Mouse (Mus musculus) neural tube, embryonic 14.5 days (tissue): Measurements from ENCODE around the gene Cinp. TPM values are rescaled to one million over a fixed set of nuclear protein-coding genes. Genes with fewer than 3 reads are reported as not detected.
A peak's percentile ranks its signal among the peaks of the same experiment; 100 is the strongest.

ENCODE experiments used
- ATAC-seq: fragments of 200-750 bp; cut with Nextera tagmentation; 2 replicates; pipeline ENCODE4 v1.8.0; 2017; ENCODE audit warnings: low read depth, mild to moderate bottlenecking, moderate TSS enrichment, moderate library complexity
- H3K27ac ChIP-seq: fragments of 300-500 bp; sonication (generic); 2 replicates; pipeline ENCODE4 v1.5.1; 2014; ENCODE audit warnings: low read depth, mild to moderate bottlenecking, control low read depth, low read length, moderate library complexity, mixed read lengths
- H3K27me3 ChIP-seq: fragments of 300-500 bp; sonication (generic); 2 replicates; pipeline ENCODE4 v1.6.1; 2014; ENCODE audit warnings: low read length; ENCODE audit not compliant: control insufficient read depth, insufficient read depth
- H3K36me3 ChIP-seq: fragments of 300-500 bp; sonication (generic); 2 replicates; pipeline ENCODE4 v1.6.1; 2014; ENCODE audit warnings: low read length, mixed read lengths; ENCODE audit not compliant: control insufficient read depth, insufficient read depth
- H3K4me1 ChIP-seq: fragments of 300-500 bp; sonication (generic); 2 replicates; pipeline ENCODE4 v1.6.1; 2014; ENCODE audit warnings: low read length; ENCODE audit not compliant: control insufficient read depth, insufficient read depth
- H3K4me2 ChIP-seq: fragments of 300-500 bp; sonication (generic); 2 replicates; pipeline ENCODE4 v1.6.1; 2014; ENCODE audit warnings: mild to moderate bottlenecking, low read depth, low read length, control low read depth
- H3K4me3 ChIP-seq: fragments of 300-500 bp; sonication (generic); 2 replicates; pipeline ENCODE4 v1.5.1; 2014; ENCODE audit warnings: low read depth, low read length, control low read depth, mixed read lengths
- H3K9ac ChIP-seq: fragments of 300-500 bp; sonication (generic); replicated peaks from 2 replicates; pipeline ENCODE4 v1.6.1; 2014; ENCODE audit warnings: low read depth, mild to moderate bottlenecking, control low read depth, low read length, mixed read lengths
- H3K9me3 ChIP-seq: fragments of 300-500 bp; sonication (generic); 2 replicates; pipeline ENCODE4 v1.6.1; 2016; ENCODE audit warnings: low read length; ENCODE audit not compliant: control insufficient read depth
- WGBS: fragments of 180-500 bp; shearing (Covaris S2); extraction: QIAGEN DNeasy Blood & Tissue Kit; methylation state at CpG from one replicate; pipeline ENCODE4 v1.1.7; 2014; 5-methylcytosine and 5-hydroxymethylcytosine counted together
- polyA plus RNA-seq: library from polyadenylated mRNA; unstranded; fragments of >200 nt; fragmentation: Nextera tagmentation; extraction: Ambion mirVana; gene quantifications from 2 replicates; pipeline ENCODE4 v1.2.1, GENCODE M21; 2014

Gene Cinp
- polyA plus RNA-seq, 1 experiment from 2014 or later = 97.5 TPM

DNA sequence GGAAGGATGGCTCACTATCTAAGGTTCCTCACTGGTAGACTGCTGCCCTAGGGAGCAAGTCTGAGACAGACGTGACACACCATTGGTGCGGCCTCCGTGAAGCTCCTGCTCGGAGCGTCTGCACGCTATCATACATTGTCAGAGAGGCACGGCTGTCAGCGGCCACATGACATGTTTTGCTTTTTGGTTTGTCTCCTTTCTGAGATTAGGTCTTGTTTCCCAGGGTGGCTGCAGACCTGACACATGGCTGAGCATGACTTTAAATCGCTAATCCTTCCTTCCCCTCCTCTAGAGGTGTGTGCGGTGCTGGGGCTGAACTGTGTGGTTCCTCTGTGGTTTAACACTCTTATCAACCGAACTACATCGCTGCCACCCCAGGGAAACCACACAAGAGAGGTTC is 37.5 kb downstream of the Cinp start:
- ATAC-seq = no peak
- Histone ChIP-seq H3K36me3 (0 out of 2 replicates have a peak, but pooled peaks cover 9% of the 10 kb centered on the region), H3K9me3 (no peaks in the 10 kb centered on the region), H3K4me1 (peaks cover 6% of the 10 kb centered on the region), H3K4me3 (no peak overlapping the region), H3K4me2 (0 out of 2 replicates have a peak overlapping the region, but pooled peaks have one; percentile 79), H3K9ac (no peak overlapping the region), H3K27me3 (no peaks in the 10 kb centered on the region), H3K27ac (no peak overlapping the region)
- 88% methylated on average over 12 of the region's 12 CpGs for WGBS

DNA sequence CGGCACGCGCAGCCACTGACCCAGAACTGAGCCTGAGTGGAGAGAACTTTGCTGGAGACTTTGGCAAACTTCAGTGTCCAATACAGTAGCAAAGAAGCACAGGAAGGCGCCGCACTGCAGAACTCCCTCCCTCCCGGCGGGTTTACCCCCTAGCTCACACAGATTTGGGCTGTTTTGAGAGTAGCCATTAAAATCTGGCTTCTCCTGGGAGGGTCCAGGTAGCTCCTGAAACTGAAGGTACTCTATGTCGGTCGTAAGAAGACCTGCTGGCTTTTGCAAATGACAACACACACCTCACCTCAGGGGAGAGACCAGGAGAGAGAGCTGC is 38.1 kb downstream of the Cinp start:
- Histone ChIP-seq H3K27ac (peak overlapping the region; percentile 60), H3K4me1 (peaks cover 7% of the 10 kb centered on the region), H3K4me3 (peak overlapping the region; percentile 77), H3K4me2 (peak overlapping the region; percentile 79), H3K36me3 (0 out of 2 replicates have a peak, but pooled peaks cover 5% of the 10 kb centered on the region), H3K9ac (peak overlapping the region; percentile 90), H3K27me3 (peaks cover 3% of the 10 kb centered on the region; the same call in 1 of the 2 replicates), H3K9me3 (no peaks in the 10 kb centered on the region)
- 23% methylated on average over 9 of the region's 9 CpGs for WGBS
- ATAC-seq = no peak

DNA sequence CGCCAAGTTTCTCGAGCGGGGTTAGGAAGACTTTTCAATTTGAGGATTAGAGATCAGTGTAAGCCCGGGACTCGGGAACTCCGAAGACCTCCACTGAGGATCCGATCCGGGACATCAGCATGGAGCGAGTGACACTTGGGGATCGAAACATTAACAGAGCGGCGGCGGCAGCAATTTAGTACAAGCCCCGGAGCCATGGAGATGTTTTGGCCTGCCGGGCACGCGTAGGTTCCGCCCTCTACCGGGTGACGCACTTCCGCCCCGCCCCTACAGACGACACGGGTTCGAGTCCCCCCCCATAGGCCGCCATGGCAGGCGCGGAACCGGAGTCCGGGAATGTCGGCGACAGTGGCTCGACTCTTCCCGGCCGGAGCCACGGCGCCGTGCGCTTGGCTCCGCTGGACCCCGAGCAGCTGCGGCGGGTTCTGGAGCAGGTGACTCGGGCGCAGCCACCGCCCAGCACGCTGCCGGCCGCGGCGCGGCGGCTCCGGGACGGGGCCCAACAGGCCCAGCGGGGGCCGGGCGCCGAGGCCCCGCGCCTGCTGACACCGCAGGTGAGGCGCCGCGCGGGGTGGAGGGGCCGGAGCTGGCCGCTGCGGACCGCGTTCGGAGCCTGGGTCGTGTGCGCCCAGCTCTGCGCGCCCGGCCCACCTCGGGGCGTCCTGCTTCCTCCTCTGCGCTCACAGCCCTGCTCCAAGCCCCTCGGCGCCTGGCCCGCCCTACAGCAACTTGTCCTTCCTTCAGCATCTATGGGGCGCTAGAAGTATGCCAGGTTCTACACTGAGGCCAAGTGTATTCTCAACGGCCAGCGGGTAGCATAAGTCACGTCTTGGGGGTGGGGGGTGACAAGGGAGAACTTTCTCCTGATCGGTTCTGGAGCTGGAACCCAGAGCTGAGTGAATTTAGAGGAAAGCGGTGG is 38.7 kb downstream of the Cinp start, which contains the start of gene Zfp839:
TSS of gene Zfp839 (plus strand) at position 244 of the 919 bp plus-strand sequence.
- Histone ChIP-seq H3K4me1 (peaks cover 8% of the 10 kb centered on the region), H3K9ac (peak within 1 kb of the TSS; percentile 90), H3K27me3 (peaks cover 5% of the 10 kb centered on the region; the same call in 1 of the 2 replicates), H3K36me3 (no peaks in the 10 kb centered on the region), H3K4me2 (peak within 1 kb of the TSS; percentile 79), H3K4me3 (peak within 1 kb of the TSS; percentile 77), H3K9me3 (no peaks in the 10 kb centered on the region), H3K27ac (peak within 1 kb of the TSS; percentile 60)
- WGBS = under 1% methylated on average over 61 of the region's 89 CpGs
- ATAC-seq = peak; percentile 86

DNA sequence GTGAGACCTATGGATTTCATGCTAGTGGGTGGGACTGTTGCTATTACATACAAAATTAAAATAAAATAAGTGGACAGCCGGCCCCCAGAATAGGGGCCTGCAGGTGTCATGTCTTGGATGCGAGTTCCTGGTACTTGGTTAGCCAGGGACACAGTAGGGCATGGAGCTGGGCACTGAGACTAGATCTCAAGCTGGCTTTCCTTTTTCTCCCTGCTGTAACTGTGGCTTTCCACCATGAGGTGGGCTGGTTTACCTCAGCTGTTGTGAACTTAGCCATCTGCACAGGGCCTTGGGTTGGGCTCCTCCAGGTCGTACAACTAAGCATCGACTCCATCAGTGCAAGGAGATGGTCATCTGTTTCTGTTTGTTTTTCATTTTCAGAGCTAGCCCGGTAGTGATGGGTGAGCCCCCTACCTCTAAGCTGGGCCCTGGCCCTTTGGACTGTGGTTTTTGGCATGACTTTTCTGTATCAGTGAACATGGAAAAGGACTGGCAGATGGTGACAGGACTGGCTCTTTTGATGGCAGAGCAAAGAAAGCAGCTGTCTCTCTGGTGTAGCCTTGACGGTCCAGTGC is 42.7 kb downstream of the Cinp start:
- no peak overlapping the region for H3K9ac ChIP-seq
- H3K4me1 ChIP-seq = peaks cover 13% of the 10 kb centered on the region
- H3K27me3 ChIP-seq = peaks cover 5% of the 10 kb centered on the region; the same call in 1 of the 2 replicates
- peak overlapping the region; percentile 26; the same call in 1 of the 2 replicates for H3K4me3 ChIP-seq
- no peaks in the 10 kb centered on the region for H3K9me3 ChIP-seq
- no peak for ATAC-seq
- 66% methylated on average over 6 of the region's 6 CpGs for WGBS
- no peaks in the 10 kb centered on the region for H3K36me3 ChIP-seq
- no peak overlapping the region for H3K27ac ChIP-seq
- peak overlapping the region; percentile 45; the same call in 1 of the 2 replicates for H3K4me2 ChIP-seq

DNA sequence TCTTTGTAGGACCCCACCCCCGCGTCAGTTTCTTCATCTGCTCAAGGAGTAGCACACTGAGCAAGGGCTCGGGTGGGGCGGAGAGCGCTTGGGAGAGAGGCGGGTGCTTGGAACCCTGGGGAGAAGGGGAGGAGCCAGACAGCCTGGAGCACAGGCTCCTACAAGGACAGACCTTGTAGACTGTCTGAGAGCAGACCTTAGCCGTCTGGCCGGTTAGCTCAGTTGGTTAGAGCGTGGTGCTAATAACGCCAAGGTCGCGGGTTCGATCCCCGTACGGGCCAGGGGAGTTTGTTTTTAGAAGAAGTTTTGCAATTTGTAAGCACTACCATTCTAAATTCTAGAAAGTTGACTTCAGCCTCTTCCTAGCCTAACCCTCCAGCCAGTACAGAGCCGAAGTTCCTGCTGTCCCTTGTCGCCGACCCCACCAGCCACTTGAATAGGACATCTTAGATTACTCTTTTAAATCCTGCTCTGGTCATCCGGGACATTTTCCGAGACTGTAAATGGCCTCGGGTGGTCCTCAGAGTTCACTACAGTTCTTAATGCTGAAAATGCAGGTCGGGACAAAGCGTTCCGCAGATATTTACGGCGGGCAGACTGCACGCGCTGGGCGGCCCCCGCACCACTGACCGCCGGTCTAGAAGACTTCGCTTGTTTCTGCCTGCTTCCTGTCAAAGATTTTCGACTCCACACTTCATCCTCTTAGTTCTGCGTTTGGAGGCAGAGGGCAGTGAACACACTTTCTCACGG is 43.6 kb downstream of the Cinp start:
- peak overlapping the region; percentile 45 for H3K4me2 ChIP-seq
- no peak overlapping the region for H3K9ac ChIP-seq
- no peaks in the 10 kb centered on the region for H3K9me3 ChIP-seq
- peaks cover 7% of the 10 kb centered on the region; the same call in 1 of the 2 replicates for H3K4me1 ChIP-seq
- peaks cover 5% of the 10 kb centered on the region; the same call in 1 of the 2 replicates for H3K27me3 ChIP-seq
- under 1% methylated on average over 36 of the region's 36 CpGs for WGBS
- H3K4me3 ChIP-seq = peak overlapping the region; percentile 26
- no peak overlapping the region for H3K27ac ChIP-seq
- no peaks in the 10 kb centered on the region for H3K36me3 ChIP-seq
- peak; percentile 71 for ATAC-seq

DNA sequence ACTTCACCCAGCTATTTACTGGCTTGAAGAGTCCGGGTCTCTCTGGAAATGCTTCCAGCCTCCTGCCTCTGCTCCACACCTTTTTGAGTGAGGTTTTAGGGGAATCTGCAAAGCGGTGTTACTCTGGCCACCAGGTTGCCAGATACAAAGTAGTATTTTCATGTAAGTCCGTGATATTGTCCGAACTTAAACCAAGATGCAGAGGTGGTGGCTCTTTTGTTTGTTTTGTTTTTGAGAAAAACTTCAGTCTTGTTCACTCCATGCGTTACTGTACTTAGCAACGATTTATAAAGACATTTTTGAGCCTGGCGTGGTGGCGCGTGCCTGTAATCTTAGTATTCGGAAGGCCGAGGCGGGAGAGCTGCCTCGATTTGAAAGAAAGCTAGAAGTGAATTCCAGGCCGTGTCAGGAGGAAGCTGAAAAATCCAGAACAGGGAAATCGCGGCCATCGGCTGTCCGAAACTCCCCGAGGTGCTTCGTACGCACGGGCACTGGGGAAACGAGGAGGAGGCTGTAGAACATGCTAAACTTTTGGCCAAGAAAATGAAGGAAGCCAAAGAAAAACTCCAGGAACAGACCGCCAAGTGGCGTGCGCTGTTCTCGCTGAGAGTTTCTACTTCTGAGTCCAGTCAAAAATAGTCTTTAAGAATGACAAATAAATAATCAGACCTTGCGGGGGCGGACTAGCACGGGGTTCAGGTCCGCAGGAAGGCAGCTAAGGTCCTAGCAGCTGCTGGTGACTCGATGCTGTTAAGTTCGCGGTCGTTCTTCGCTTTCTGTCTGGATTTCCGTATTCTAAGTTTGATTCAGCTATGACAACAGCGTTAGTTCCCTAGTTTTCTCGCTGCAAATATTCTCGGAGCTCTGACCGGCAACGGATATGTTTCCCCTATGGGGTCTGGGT is 44.5 kb downstream of the Cinp start:
- H3K4me2 ChIP-seq = peak overlapping the region; percentile 45
- H3K27ac ChIP-seq = no peak overlapping the region
- no peak for ATAC-seq
- peaks cover 7% of the 10 kb centered on the region; the same call in 1 of the 2 replicates for H3K4me1 ChIP-seq
- peaks cover 5% of the 10 kb centered on the region; the same call in 1 of the 2 replicates for H3K27me3 ChIP-seq
- H3K9ac ChIP-seq = no peak overlapping the region
- WGBS = 1% methylated on average over 42 of the region's 42 CpGs
- H3K9me3 ChIP-seq = no peaks in the 10 kb centered on the region
- no peaks in the 10 kb centered on the region for H3K36me3 ChIP-seq
- H3K4me3 ChIP-seq = peak overlapping the region; percentile 26

DNA sequence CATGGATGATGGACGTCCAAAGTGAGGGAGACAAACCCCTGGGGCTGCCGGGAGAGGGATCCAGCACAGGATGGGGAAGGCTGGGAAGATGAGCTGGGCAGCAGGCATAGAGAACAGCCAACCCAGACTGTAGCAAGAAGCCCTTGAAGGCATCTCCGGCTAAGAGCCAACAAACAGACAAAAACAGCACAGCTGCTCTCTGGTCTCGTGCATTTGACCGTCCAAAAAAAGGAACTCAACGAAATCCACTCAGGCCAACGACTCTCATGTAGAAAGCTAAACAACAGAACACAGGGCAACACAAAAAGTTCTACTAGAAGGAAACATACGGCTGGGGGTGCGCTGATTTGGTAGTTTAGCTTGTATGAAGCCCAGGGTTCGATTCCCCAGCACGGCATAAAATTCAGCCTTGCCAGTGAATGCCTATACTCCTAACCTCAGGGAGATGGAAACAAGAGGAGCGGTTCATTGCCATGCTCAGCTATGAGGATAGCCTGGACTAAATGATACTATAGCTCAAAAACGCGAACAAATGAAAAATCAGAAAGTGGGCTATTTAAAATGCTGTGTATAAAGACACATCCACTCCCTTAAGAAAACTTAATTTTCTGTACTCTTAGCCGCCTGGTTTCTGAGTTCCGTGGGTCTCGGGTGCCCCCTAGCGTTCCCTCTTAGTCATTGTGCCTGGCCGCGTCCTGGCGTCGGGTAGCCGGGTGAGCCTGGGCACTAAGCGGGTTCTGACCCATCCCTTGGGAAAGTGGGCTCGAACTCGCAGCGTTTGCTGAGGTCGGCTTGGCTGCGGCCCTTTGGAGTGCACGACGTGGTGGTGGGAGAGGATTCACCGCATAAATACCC is 45.5 kb downstream of the Cinp start:
- Histone ChIP-seq H3K4me3 (peak overlapping the region; percentile 26), H3K4me1 (peaks cover 7% of the 10 kb centered on the region; the same call in 1 of the 2 replicates), H3K27ac (no peak overlapping the region), H3K36me3 (no peaks in the 10 kb centered on the region), H3K4me2 (peak overlapping the region; percentile 45), H3K9me3 (no peaks in the 10 kb centered on the region), H3K27me3 (peaks cover 5% of the 10 kb centered on the region; the same call in 1 of the 2 replicates), H3K9ac (no peak overlapping the region)
- no peak for ATAC-seq
- WGBS = 20% methylated on average over 32 of the region's 32 CpGs
